Mouse (Mus musculus) intestine, embryonic 16.5 days (tissue): ENCODE measurements around the gene Id3. TPM values are rescaled to one million over a fixed set of nuclear protein-coding genes. Genes with fewer than 3 reads are reported as not detected.
A peak's percentile ranks its signal among the peaks of the same experiment; 100 is the strongest.

Source experiments
- ATAC-seq: fragments of 200-750 bp; cut with Nextera tagmentation; 2 replicates; pipeline ENCODE4 v1.8.0; 2017; ENCODE audit warnings: moderate TSS enrichment, moderate library complexity
- H3K27ac ChIP-seq: fragments of 300-500 bp; sonication (generic); 2 replicates; pipeline ENCODE4 v1.5.1; 2014; ENCODE audit warnings: mild to moderate bottlenecking, low read length
- H3K27me3 ChIP-seq: fragments of 300-500 bp; sonication (generic); replicated peaks from 2 replicates; pipeline ENCODE4 v1.6.1; 2014; ENCODE audit warnings: low read length, control low read depth, mixed read lengths; ENCODE audit not compliant: control insufficient read depth, insufficient read depth
- H3K36me3 ChIP-seq: fragments of 300-500 bp; sonication (generic); 2 replicates; pipeline ENCODE4 v1.6.1; 2014; ENCODE audit warnings: low read length, control low read depth; ENCODE audit not compliant: control insufficient read depth, insufficient read depth
- H3K4me1 ChIP-seq: fragments of 300-500 bp; sonication (generic); 2 replicates; pipeline ENCODE4 v1.6.1; 2014; ENCODE audit warnings: low read length, control low read depth, mixed read lengths; ENCODE audit not compliant: control insufficient read depth, insufficient read depth
- H3K4me2 ChIP-seq: fragments of 300-500 bp; sonication (generic); 2 replicates; pipeline ENCODE4 v1.6.1; 2014; ENCODE audit warnings: low read depth, low read length, control low read depth
- H3K4me3 ChIP-seq: fragments of 300-500 bp; sonication (generic); 2 replicates; pipeline ENCODE4 v1.5.1; 2014; ENCODE audit warnings: mild to moderate bottlenecking, low read length
- H3K9ac ChIP-seq: fragments of 300-500 bp; sonication (generic); 2 replicates; pipeline ENCODE4 v1.6.1; 2014; ENCODE audit warnings: low read depth, low read length
- H3K9me3 ChIP-seq: fragments of 300-500 bp; sonication (generic); 2 replicates; pipeline ENCODE4 v1.6.1; 2016; ENCODE audit warnings: low read length, control low read depth; ENCODE audit not compliant: control insufficient read depth
- WGBS: fragments of 180-500 bp; shearing (Covaris S2); extraction: QIAGEN DNeasy Blood & Tissue Kit; methylation state at CpG from one replicate; pipeline ENCODE4 v1.1.7; 2014; 5-methylcytosine and 5-hydroxymethylcytosine counted together
- polyA plus RNA-seq: library from polyadenylated mRNA; unstranded; fragments of >200 nt; fragmentation: Nextera tagmentation; extraction: Ambion mirVana; gene quantifications from 2 replicates; pipeline ENCODE4 v1.2.1, GENCODE M21; 2015

Id3 gene
- polyA plus RNA-seq, 1 experiment from 2014 or later: 245 TPM

- H3K36me3 ChIP-seq: no peaks in the 10 kb centered on the region
- no peak overlapping the region for H3K4me2 ChIP-seq
- no peak for ATAC-seq
- H3K27ac ChIP-seq: no peak overlapping the region
- H3K9me3 ChIP-seq: no peaks in the 10 kb centered on the region
- H3K4me3 ChIP-seq: no peak overlapping the region
- H3K4me1 ChIP-seq: peaks cover 14% of the 10 kb centered on the region; the same call in 1 of the 2 replicates
- H3K27me3 ChIP-seq: no peaks in the 10 kb centered on the region
- 38% methylated on average over 7 of the region's 7 CpGs for WGBS
- H3K9ac ChIP-seq: no peak overlapping the region
Measured at GRCm38 (mm10) chr4:136106880-136107301, 36.4 kb upstream of the Id3 start.

DNA sequence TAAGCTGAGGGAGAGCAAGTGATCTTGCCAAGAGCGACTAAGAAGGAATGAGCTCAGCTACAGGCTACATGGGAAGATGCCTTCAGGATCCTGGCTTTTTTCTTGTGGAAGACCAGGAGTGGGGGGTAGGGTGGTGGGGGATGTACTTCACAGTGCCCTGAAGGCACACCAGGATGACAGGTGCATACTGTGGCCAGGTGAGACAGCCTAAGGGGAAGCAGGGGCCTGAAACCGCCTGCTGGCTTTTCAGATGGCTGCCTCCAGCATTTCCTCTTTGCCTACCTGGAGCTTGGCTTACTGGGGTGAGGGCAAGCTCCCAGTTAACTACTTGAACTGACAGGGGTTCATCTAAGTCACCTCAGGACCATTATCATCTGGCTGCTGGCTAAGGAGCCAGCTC is 34.1 kb upstream of the Id3 start:
- no peak overlapping the region for H3K4me2 ChIP-seq
- no peak overlapping the region for H3K4me3 ChIP-seq
- H3K27ac ChIP-seq: no peak overlapping the region
- H3K36me3 ChIP-seq: no peaks in the 10 kb centered on the region
- H3K9me3 ChIP-seq: no peaks in the 10 kb centered on the region
- H3K4me1 ChIP-seq: peaks cover 14% of the 10 kb centered on the region; the same call in 1 of the 2 replicates
- H3K27me3 ChIP-seq: no peaks in the 10 kb centered on the region
- no peak for ATAC-seq
- no peak overlapping the region for H3K9ac ChIP-seq
- WGBS: 89% methylated on average over 2 of the region's 2 CpGs

- H3K4me1 ChIP-seq: peaks cover 6% of the 10 kb centered on the region; the same call in 1 of the 2 replicates
- H3K9ac ChIP-seq: no peak overlapping the region
- H3K36me3 ChIP-seq: no peaks in the 10 kb centered on the region
- H3K4me3 ChIP-seq: no peak overlapping the region
- no peaks in the 10 kb centered on the region for H3K27me3 ChIP-seq
- H3K4me2 ChIP-seq: no peak overlapping the region
- H3K9me3 ChIP-seq: no peaks in the 10 kb centered on the region
- WGBS: 66% methylated on average over 10 of the region's 10 CpGs
- ATAC-seq: no peak
- H3K27ac ChIP-seq: no peak overlapping the region
Measured at GRCm38 (mm10) chr4:136109941-136110900, 33.1 kb upstream of the Id3 start.

DNA sequence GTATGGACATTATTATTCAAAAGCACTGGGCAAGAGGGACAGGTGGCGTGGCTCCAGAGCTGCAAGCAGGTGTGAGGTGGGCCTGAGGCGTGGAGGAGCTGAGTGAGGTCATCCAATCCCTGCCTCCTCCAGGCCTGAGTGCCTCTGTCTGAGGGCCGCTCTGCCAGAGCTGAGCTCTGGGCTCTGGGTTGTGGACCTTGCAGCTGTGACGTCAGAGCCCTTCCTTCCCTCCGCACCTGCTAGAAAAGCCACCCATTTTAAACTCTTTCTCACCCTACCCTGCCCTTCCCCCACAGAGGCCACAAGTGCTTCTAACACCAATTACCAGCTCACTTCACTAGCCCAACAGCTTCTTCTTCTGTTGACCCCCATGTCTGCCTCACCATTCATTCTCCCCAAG is 31.0 kb upstream of the Id3 start:
- Histone ChIP-seq H3K27ac (no peak overlapping the region), H3K27me3 (no peaks in the 10 kb centered on the region), H3K4me1 (peaks cover 4% of the 10 kb centered on the region; the same call in 1 of the 2 replicates), H3K36me3 (no peaks in the 10 kb centered on the region), H3K9me3 (no peaks in the 10 kb centered on the region), H3K4me3 (no peak overlapping the region), H3K9ac (no peak overlapping the region), H3K4me2 (no peak overlapping the region)
- 70% methylated on average over 5 of the region's 5 CpGs for WGBS
- no peak for ATAC-seq

GRCm38 (mm10) chr4:136114747-136115146 is 28.6 kb upstream of the Id3 start:
- Histone ChIP-seq H3K4me3 (no peak overlapping the region), H3K4me1 (peaks cover 4% of the 10 kb centered on the region; the same call in 1 of the 2 replicates), H3K36me3 (no peaks in the 10 kb centered on the region), H3K4me2 (no peak overlapping the region), H3K9me3 (no peaks in the 10 kb centered on the region), H3K27me3 (no peaks in the 10 kb centered on the region), H3K27ac (no peak overlapping the region), H3K9ac (no peak overlapping the region)
- no peak for ATAC-seq
- 72% methylated on average over 5 of the region's 5 CpGs for WGBS

DNA sequence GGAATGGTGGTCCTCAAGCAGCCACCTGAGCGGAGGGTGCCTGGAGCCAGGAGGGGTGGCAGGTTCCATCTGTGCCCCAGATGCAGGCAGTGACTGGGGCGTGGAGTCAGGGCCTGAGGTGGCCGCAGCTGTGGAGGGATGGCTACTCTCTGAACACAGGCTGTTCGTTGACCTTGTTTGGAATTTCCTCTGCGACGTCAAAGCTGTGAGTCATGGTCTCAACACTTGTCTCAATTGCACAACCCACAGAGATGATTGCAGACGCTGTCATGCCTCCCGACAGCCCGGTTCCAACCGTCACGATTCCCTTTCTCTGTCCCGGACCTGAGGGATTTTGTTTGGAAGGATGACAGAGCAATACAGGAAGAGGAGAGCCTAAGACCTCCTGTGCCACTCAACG is 26.3 kb upstream of the Id3 start:
- peak; percentile 67 for ATAC-seq
- H3K4me2 ChIP-seq: peak overlapping the region; percentile 9; the same call in 1 of the 2 replicates
- 41% methylated on average over 13 of the region's 13 CpGs for WGBS

GRCm38 (mm10) chr4:136120041-136120440 is 23.3 kb upstream of the Id3 start:
- no peak for ATAC-seq
- H3K27ac ChIP-seq: no peak overlapping the region

More for the DNA sequence above, 26.3 kb upstream of the Id3 start:
- Histone ChIP-seq H3K27me3 (no peaks in the 10 kb centered on the region), H3K9ac (no peak overlapping the region), H3K9me3 (no peaks in the 10 kb centered on the region), H3K36me3 (no peaks in the 10 kb centered on the region), H3K4me1 (no peaks in the 10 kb centered on the region; the same call in 1 of the 2 replicates), H3K4me3 (no peak overlapping the region), H3K27ac (no peak overlapping the region)

GRCm38 (mm10) chr4:136121158-136121557 is 22.1 kb upstream of the Id3 start:
- H3K27me3 ChIP-seq: no peaks in the 10 kb centered on the region

More at GRCm38 (mm10) chr4:136120041-136120440, 23.3 kb upstream of the Id3 start:
- Histone ChIP-seq H3K4me2 (no peak overlapping the region), H3K9ac (no peak overlapping the region), H3K4me1 (peaks cover 14% of the 10 kb centered on the region), H3K9me3 (no peaks in the 10 kb centered on the region), H3K4me3 (no peak overlapping the region), H3K27me3 (no peaks in the 10 kb centered on the region), H3K36me3 (no peaks in the 10 kb centered on the region)
- 24% methylated on average over 16 of the region's 16 CpGs for WGBS

DNA sequence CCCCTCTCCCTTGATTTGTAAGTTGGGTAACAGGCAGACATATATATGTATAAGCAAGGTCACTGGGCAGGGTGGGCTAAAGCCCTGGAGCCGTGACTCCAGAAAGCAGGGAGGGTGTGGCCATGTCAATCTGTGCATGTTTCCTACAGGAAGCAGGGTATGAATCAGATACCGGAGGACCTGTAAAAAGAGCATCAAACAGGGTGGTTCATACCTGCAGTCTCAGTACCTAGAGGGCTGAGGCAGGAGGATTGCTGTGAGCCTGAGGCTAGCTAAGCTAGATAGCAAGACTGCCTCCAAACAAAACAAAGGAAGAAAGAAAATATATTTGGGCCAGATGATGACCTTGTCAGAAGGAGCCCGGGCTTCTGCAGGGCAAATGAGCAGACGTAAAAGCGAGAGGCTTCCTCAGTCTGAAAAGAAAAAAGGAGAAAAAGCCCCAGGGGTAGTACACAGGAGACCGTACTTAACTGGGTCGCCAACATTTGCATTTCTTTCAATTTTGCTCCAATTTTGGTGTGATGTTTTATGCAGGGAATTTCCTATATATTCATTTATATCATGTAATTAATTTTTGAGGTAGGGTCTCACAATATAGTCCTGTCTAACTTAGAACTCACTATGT is 21.3 kb upstream of the Id3 start:
- H3K4me1 ChIP-seq: peaks cover 14% of the 10 kb centered on the region
- no peaks in the 10 kb centered on the region for H3K9me3 ChIP-seq
- 82% methylated on average over 7 of the region's 7 CpGs for WGBS
- no peak for ATAC-seq
- H3K27me3 ChIP-seq: no peaks in the 10 kb centered on the region
- no peak overlapping the region for H3K4me2 ChIP-seq
- H3K27ac ChIP-seq: no peak overlapping the region
- H3K9ac ChIP-seq: no peak overlapping the region
- H3K36me3 ChIP-seq: no peaks in the 10 kb centered on the region
- H3K4me3 ChIP-seq: no peak overlapping the region

More at GRCm38 (mm10) chr4:136121158-136121557, 22.1 kb upstream of the Id3 start:
- Histone ChIP-seq H3K9me3 (no peaks in the 10 kb centered on the region), H3K4me2 (no peak overlapping the region), H3K9ac (no peak overlapping the region), H3K36me3 (no peaks in the 10 kb centered on the region), H3K4me3 (no peak overlapping the region), H3K4me1 (peaks cover 14% of the 10 kb centered on the region), H3K27ac (no peak overlapping the region)
- no peak for ATAC-seq
- WGBS: 92% methylated on average over 3 of the region's 3 CpGs
